Mouse (Mus musculus): ENCODE data around the gene Pax7. TPM values are rescaled to one million over a fixed set of nuclear protein-coding genes. Genes with fewer than 3 reads are reported as not detected.

Pax7 gene
- polyA plus RNA-seq, 1 experiment from 2014 or later = 0.03 TPM

- Histone ChIP-seq H3K9ac (no peak overlapping the region), H3K27me3 (replicated peaks) (peaks cover 47% of the 10 kb centered on the region), H3K9me3 (no peaks in the 10 kb centered on the region), H3K36me3 (no peaks in the 10 kb centered on the region), H3K4me2 (no peak overlapping the region), H3K4me1 (no peaks in the 10 kb centered on the region), H3K4me3 (replicated peaks) (no peak overlapping the region), H3K27ac (no peak overlapping the region)
- ATAC-seq (ENCODE audit: insufficient read depth, low FRiP score, low read depth) = no peak
- WGBS = 14% methylated on average over 7 of the region's 7 CpGs
Observed at GRCm38 (mm10) chr4:139843456-139843855, 10.1 kb upstream of the Pax7 start.

GRCm38 (mm10) chr4:139842919-139843318 is 9.6 kb upstream of the Pax7 start:
- H3K27ac ChIP-seq = no peak overlapping the region
- H3K4me3 ChIP-seq (replicated peaks) = no peak overlapping the region
- peaks cover 47% of the 10 kb centered on the region for H3K27me3 ChIP-seq (replicated peaks)
- H3K9me3 ChIP-seq = no peaks in the 10 kb centered on the region
- WGBS = 67% methylated on average over 7 of the region's 7 CpGs
- H3K9ac ChIP-seq = no peak overlapping the region
- no peaks in the 10 kb centered on the region for H3K36me3 ChIP-seq
- no peak for ATAC-seq (ENCODE audit: insufficient read depth, low FRiP score, low read depth)
- no peaks in the 10 kb centered on the region for H3K4me1 ChIP-seq
- H3K4me2 ChIP-seq = no peak overlapping the region

- peaks cover 65% of the 10 kb centered on the region for H3K27me3 ChIP-seq (replicated peaks)
- WGBS = 57% methylated on average over 9 of the region's 9 CpGs
Observed at GRCm38 (mm10) chr4:139840939-139841500, 7.7 kb upstream of the Pax7 start.

GRCm38 (mm10) chr4:139840442-139840841 is 7.1 kb upstream of the Pax7 start:
- no peak overlapping the region for H3K4me3 ChIP-seq (replicated peaks)
- H3K27ac ChIP-seq = no peak overlapping the region
- H3K36me3 ChIP-seq = no peaks in the 10 kb centered on the region
- ATAC-seq (ENCODE audit: insufficient read depth, low FRiP score, low read depth) = no peak
- H3K9ac ChIP-seq = no peak overlapping the region
- no peaks in the 10 kb centered on the region for H3K4me1 ChIP-seq
- H3K27me3 ChIP-seq (replicated peaks) = peaks cover 69% of the 10 kb centered on the region
- H3K9me3 ChIP-seq = no peaks in the 10 kb centered on the region
- no peak overlapping the region for H3K4me2 ChIP-seq
- WGBS = 69% methylated on average over 4 of the region's 4 CpGs

More at GRCm38 (mm10) chr4:139840939-139841500, 7.7 kb upstream of the Pax7 start:
- Histone ChIP-seq H3K9ac (no peak overlapping the region), H3K36me3 (no peaks in the 10 kb centered on the region), H3K4me1 (no peaks in the 10 kb centered on the region), H3K4me2 (no peak overlapping the region), H3K27ac (no peak overlapping the region), H3K9me3 (no peaks in the 10 kb centered on the region), H3K4me3 (replicated peaks) (no peak overlapping the region)
- no peak for ATAC-seq (ENCODE audit: insufficient read depth, low FRiP score, low read depth)

GRCm38 (mm10) chr4:139836681-139837080 is 3.4 kb upstream of the Pax7 start:
- 8% methylated on average over 5 of the region's 5 CpGs for WGBS
- H3K36me3 ChIP-seq = no peaks in the 10 kb centered on the region
- no peak overlapping the region for H3K9ac ChIP-seq
- no peak overlapping the region for H3K27ac ChIP-seq
- H3K9me3 ChIP-seq = no peaks in the 10 kb centered on the region
- no peak overlapping the region for H3K4me3 ChIP-seq (replicated peaks)
- no peak for ATAC-seq (ENCODE audit: insufficient read depth, low FRiP score, low read depth)
- peaks cover 95% of the 10 kb centered on the region for H3K27me3 ChIP-seq (replicated peaks)
- H3K4me1 ChIP-seq = peaks cover 11% of the 10 kb centered on the region; the same call in 1 of the 2 replicates
- H3K4me2 ChIP-seq = no peak overlapping the region

GRCm38 (mm10) chr4:139836196-139836595 is 2.9 kb upstream of the Pax7 start:
- ATAC-seq (ENCODE audit: insufficient read depth, low FRiP score, low read depth) = no peak; the same call in 1 of the 2 replicates

GRCm38 (mm10) chr4:139833817-139834401 is 581 bp upstream of the Pax7 start:
- Histone ChIP-seq H3K4me1 (peaks cover 11% of the 10 kb centered on the region; the same call in 1 of the 2 replicates), H3K36me3 (no peaks in the 10 kb centered on the region), H3K4me3 (replicated peaks) (no peak overlapping the region), H3K4me2 (no peak overlapping the region), H3K27me3 (replicated peaks) (peaks cover 98% of the 10 kb centered on the region), H3K27ac (no peak overlapping the region), H3K9me3 (no peaks in the 10 kb centered on the region), H3K9ac (no peak overlapping the region)
- ATAC-seq (ENCODE audit: insufficient read depth, low FRiP score, low read depth) = no peak
- WGBS = 8% methylated on average over 17 of the region's 17 CpGs

More at GRCm38 (mm10) chr4:139836196-139836595, 2.9 kb upstream of the Pax7 start:
- H3K4me2 ChIP-seq = no peak overlapping the region
- no peak overlapping the region for H3K9ac ChIP-seq
- H3K4me3 ChIP-seq (replicated peaks) = no peak overlapping the region
- H3K4me1 ChIP-seq = peaks cover 11% of the 10 kb centered on the region; the same call in 1 of the 2 replicates
- H3K27me3 ChIP-seq (replicated peaks) = peaks cover 95% of the 10 kb centered on the region
- no peaks in the 10 kb centered on the region for H3K36me3 ChIP-seq
- no peak overlapping the region for H3K27ac ChIP-seq
- WGBS = 3% methylated on average over 8 of the region's 8 CpGs
- no peaks in the 10 kb centered on the region for H3K9me3 ChIP-seq

GRCm38 (mm10) chr4:139832281-139833035 is 870 bp downstream of the Pax7 start:
- Histone ChIP-seq H3K4me1 (peaks cover 19% of the 10 kb centered on the region), H3K4me3 (replicated peaks) (peak overlapping the region; percentile 4; the same call in 1 of the 2 replicates), H3K27me3 (replicated peaks) (peaks cover 98% of the 10 kb centered on the region), H3K9ac (no peak overlapping the region), H3K36me3 (no peaks in the 10 kb centered on the region), H3K4me2 (peak overlapping the region; percentile 34), H3K9me3 (no peaks in the 10 kb centered on the region), H3K27ac (no peak overlapping the region)
- no peak for ATAC-seq (ENCODE audit: insufficient read depth, low FRiP score, low read depth)
- under 1% methylated on average over 53 of the region's 55 CpGs for WGBS

GRCm38 (mm10) chr4:139831501-139832230 is 1.7 kb downstream of the Pax7 start:
- Histone ChIP-seq H3K9me3 (no peaks in the 10 kb centered on the region), H3K9ac (no peak overlapping the region), H3K4me3 (replicated peaks) (no peak overlapping the region), H3K27ac (no peak overlapping the region), H3K4me1 (peaks cover 19% of the 10 kb centered on the region), H3K27me3 (replicated peaks) (peaks cover 99% of the 10 kb centered on the region), H3K4me2 (no peak overlapping the region), H3K36me3 (no peaks in the 10 kb centered on the region)
- 2% methylated on average over 57 of the region's 57 CpGs for WGBS
- no peak for ATAC-seq (ENCODE audit: insufficient read depth, low FRiP score, low read depth)

GRCm38 (mm10) chr4:139830581-139831387 is 2.5 kb downstream of the Pax7 start:
- Histone ChIP-seq H3K4me3 (replicated peaks) (no peak overlapping the region), H3K9me3 (no peaks in the 10 kb centered on the region), H3K4me1 (peaks cover 19% of the 10 kb centered on the region), H3K36me3 (no peaks in the 10 kb centered on the region), H3K9ac (no peak overlapping the region), H3K4me2 (no peak overlapping the region), H3K27me3 (replicated peaks) (peaks cover 99% of the 10 kb centered on the region), H3K27ac (no peak overlapping the region)
- WGBS = 3% methylated on average over 24 of the region's 24 CpGs
- no peak for ATAC-seq (ENCODE audit: insufficient read depth, low FRiP score, low read depth)

GRCm38 (mm10) chr4:139830053-139830452 is 3.3 kb downstream of the Pax7 start:
- H3K4me2 ChIP-seq = no peak overlapping the region
- ATAC-seq (ENCODE audit: insufficient read depth, low FRiP score, low read depth) = no peak
- no peak overlapping the region for H3K4me3 ChIP-seq (replicated peaks)
- H3K9me3 ChIP-seq = no peaks in the 10 kb centered on the region
- no peak overlapping the region for H3K27ac ChIP-seq
- under 1% methylated on average over 14 of the region's 14 CpGs for WGBS
- peaks cover 99% of the 10 kb centered on the region for H3K27me3 ChIP-seq (replicated peaks)
- peaks cover 19% of the 10 kb centered on the region for H3K4me1 ChIP-seq
- no peaks in the 10 kb centered on the region for H3K36me3 ChIP-seq
- H3K9ac ChIP-seq = no peak overlapping the region
